Mouse (Mus musculus) urinary bladder, postnatal 36 days (tissue): Measurements from ENCODE around the gene Gm20388.
"Not testable (repeated sequence)": the region's sequence is repeated elsewhere in the genome, so short reads cannot be mapped to it uniquely, and the experiment has no call there.

Experiments used
- DNase-seq, 2 experiments: peaks; one replicate each; pipeline ENCODE4 v3.0.0; 2022; ENCODE audit warnings: low spot score in 2 of 2, mixed read lengths in 1 of 2

Gene Gm20388

DNA sequence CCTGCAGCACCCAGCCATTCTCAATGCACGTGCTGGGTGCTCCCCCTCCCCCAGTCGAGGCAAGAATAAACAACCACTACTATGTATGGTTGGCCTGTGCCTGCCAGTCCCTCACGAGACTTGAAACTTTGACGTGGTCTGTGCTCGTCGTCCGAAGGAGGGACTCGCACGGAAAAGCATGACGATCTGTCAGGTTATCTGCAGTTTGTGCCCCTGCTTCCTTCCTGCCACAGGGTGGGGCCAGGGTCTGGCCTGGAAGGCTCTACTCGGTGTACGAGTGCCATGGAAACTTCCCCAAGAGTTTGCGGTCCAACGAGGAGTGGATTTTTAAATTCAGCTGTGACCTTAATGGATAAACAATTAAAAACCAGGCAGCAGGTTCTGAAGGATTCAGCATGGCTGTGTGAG lies 3896.4 kb downstream of the Gm20388 start:
- no peak for DNase-seq

DNA sequence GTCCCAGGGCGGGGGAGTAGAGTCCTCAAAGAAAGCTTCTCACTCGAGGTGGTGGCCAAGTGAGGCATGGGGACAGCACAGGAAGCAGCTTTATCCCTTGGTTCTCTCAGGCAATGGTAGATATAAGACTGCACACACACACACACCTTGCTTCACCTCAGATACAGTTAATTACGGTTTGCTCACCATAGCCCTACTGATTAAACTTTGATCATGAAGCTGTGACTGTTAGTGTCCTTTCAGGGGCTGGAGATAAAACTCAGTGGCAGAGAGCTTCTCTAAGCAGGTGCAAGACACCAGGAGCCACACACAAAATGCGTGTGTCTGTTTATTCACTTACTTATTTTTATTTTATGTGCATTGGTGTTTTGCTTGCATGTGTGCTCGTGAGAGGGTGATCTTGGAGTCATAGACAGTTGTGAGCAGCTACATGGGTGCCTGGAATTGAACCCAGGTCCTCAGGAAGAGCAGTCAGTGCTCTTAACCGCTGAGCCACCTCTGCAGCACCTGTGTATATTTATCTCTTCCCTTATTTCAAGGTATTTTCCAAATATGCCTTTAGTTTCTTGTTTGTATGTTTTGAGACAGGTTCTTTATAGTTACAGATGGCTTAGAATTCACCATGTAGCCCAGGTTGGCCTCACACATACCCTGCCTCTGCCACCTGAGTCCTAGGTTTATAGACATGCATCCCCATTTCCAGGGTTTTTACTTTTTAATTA lies 3897.4 kb downstream of the Gm20388 start:
- DNase-seq = no peak

DNA sequence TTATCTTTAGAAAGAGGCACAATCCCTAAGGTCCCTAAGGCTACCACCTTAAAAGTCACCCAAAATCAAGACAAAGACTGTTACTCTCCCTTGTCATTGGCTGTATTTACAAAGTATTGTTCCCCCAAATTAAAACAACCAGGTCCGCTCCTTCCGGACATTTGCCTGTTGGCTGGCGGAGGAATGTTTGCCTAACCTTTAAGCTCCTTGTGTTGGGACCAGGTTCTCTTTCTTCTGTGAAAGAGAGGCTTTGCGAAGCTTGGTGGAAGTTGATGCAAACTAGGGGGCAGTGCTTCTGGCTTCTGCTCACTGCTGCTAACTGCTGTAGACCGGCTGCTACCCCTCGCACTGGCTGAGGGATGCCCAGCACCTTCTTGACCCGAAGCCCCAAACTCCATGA lies 3898.0 kb downstream of the Gm20388 start:
- DNase-seq = no peak

DNA sequence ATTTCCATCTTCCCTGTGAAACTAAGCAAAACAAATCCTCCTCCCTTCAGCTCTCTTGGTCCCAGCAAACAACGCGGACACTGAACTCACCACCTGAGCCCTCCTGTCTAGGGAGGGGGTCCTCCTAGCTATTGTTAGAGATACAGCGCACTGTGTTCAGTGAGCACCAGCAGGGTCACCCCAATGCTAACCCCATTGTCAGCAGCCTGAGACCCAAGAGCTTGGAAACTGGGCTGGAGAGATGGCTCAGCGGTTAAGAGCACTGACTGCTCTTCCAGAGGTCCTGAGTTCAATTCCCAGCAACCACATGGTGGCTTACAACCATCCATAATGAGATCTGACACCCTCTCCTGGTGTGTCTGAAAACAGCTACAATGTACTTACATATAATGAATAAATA lies 3898.7 kb downstream of the Gm20388 start:
- not testable (repeated sequence) for DNase-seq

DNA sequence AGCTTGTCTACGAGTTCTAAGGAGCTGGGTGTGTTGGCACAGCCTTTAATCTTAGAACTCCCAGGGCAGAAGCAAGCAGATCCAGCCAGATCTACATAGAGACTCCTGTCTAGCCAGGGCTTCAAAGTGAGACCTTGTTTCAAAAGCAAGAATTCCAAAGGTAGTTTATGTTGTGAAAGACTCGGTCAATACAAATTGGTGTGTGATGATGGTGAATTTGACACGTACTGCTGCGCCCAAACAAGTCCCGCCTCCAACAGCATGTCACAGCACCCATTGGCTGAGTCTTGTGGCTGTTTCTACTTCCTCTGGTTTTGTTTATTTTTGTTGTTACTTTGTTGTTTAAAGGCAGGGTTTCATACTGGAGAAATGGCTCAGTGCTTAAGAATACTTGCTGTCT lies 3901.6 kb downstream of the Gm20388 start:
- DNase-seq = no peak

DNA sequence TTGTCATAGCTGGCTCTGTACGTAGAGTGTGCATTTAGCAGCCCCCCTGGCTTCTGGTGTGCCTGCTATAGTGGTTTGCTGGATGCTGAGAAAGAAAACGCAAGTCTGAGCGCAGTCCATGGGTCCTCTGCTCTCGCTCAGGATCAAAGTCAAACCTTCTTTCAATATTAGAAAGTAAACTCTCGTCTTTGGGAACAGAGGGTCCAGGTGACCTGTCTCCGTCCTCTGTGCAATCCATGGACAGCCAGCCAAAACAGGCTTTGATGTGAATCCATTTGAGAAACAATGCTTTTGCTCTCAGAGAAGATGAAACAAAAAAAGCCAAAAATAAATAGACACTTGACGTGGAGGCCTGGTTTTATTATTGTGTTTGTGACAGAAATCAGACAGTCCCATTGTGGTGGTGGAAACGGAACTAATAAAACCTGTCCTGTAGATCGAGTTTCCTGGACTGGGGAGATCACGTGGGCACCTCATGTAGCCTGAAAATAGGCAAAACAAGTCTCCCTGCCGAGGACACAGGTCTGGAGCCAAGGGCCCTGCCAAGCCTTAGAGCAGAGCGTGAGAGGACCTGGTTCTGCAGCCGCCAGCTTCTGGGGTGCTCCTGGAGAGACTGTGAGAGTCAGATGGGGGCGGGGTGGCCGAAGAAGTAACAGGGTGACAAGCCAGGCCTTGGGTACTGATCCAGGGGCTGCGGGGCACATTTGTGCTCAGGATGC lies 3902.7 kb downstream of the Gm20388 start:
- peak in 1 of 2 experiments; percentile 26 for DNase-seq

DNA sequence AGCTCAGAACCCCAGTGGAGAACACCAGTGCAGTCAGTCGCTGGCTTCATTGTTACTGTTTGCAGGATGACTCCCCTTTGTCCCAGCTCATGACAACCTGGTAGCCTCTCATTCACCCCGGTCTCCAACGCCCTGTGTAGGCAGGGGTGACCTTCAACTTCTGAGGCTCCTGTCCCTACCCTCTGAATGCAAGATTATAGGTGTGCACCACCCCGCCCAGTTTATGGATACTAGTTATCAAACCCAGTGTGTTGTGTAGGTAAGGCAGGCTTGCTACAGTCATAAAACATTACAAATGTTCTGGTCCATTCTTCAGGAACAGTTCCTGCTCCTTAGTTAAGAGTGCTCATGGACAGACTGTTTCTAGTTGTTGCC lies 3903.2 kb downstream of the Gm20388 start:
- DNase-seq = no peak

DNA sequence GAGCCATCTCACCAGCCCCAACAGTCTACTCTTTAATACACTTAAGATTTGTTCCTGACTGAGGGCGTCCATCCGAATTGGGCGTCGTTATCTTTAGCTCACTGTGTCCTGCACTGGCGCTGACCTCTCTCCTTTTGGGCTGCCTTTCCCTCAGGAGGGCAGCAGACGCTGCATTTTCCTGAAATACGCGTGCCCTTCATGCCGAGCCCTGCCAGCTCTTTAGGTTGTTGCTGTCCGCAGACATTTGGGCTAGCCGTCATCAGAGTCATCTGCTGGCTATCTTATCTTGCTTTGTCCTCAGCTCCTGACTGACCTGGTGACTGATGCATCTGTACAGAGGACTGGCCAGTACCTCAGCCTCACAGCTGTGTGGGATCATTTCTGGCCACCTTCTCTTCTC lies 3904.7 kb downstream of the Gm20388 start:
- no peak for DNase-seq

DNA sequence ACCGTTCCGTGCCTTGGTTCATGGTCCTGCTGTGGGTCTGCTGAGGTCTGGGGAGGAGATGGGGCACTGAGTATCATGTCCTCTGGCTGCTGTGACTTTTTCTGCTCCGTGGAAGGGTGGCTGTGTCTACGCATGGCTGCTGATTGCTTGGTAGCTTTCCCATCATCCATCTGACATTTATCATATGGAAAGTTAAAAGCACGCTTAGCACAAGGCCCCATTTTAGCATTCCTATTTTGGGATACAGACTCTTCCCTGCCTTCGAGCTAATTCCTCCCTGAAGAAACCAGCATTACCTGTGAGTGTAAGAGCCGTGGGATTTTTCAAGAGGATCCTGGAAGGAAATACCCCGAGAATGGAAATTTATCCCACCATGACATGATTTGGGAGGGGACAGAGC lies 3906.3 kb downstream of the Gm20388 start:
- DNase-seq = no peak

DNA sequence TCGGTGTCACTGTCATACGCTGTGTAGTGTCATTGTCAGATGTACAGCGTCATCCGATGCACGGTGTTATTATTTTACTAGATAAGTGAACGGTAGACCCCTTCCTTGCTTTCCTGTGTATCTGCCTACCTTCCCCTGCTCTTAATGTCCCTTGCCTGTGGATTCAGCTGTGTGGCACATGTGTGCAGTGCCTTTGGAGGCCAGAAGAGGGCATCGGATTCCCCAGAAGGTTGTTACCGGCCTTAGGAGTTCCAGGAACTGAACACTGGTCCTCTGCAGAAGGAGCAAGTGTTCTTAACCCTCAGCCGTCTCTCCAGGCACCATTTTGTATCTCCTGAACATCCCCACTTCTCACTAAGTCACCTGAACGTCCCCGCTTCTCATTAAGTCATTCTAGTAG lies 3907.1 kb downstream of the Gm20388 start:
- no peak for DNase-seq

DNA sequence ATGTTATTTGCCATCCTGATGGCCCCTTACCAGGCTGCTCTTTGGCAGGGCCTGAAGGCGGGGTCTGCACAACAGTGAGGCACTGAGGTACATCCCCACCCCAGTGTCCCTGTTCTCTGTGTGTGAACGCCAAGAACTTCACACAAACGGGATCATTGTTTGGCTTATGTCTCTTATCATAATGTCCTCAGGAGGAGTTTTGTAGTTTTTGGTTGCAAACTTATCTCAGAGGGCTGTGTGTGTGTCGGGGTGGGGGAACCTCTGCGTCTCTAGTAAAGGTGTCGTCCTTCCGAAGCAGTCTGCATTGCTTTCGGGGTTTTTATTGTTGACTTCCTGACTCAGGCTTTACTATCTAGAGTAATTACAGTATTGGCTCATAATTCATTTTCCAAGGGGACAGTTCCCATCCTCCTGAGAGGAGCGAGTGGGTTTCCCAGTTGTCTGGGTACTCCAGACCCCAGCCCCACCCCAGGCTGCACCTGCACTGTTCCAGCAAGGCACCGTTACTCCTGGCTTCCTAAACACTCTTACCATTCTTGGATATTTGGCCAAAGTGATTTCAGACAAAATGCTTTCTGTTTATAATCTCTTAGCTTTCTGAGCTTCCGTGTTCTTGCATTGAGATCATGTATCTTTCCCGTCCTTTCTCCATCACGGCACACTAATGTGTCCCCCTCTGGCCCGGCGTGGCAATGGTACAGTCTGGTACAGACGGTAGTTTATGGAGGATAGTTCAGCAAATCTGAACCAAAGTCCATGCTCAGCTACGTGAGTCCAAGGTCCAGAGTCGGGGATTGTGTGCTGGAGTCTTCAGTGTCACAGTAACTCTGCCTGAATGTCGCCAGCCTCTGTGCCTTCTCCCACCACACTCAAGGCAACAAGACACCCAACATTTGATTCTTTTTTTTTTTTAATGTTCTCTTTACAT lies 3909.3 kb downstream of the Gm20388 start:
- DNase-seq = no peak

DNA sequence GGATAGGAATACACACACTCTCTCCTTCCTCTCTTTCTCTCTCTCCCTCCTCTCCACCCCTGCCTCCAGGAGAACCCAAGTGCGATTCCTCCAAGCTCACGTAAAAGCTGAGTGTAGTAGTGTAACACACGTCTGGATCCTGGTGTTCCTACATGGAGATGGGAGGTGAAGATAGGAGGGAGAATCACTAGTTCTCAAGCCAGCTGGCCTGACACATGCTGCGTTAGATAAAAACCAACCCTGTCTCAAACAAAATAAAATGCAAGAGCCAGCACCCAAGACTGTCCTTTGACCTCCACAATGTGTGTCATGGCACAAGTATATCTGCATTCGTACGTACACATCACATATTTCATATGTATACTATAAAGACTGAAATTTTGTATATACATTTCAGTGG lies 3910.1 kb downstream of the Gm20388 start:
- DNase-seq = no peak

DNA sequence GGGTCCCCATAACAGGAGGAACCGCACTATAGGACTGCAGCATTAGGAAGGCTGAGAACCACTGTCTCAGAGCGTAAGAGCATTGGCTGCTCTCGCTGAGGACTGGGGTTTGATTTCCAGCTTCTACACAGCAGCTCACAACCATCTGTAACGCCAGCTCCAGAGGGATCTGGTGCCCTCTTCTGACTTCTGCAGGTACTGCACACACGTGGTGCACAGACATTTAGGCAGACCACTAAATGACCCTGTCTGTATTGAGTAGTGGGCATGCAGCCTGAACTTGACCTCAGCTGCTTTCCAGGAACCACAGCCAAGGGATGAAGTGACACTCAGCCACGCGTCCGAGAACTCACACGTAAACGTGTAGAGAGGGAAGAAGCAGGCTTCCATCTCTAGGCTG lies 3912.5 kb downstream of the Gm20388 start:
- no peak for DNase-seq

DNA sequence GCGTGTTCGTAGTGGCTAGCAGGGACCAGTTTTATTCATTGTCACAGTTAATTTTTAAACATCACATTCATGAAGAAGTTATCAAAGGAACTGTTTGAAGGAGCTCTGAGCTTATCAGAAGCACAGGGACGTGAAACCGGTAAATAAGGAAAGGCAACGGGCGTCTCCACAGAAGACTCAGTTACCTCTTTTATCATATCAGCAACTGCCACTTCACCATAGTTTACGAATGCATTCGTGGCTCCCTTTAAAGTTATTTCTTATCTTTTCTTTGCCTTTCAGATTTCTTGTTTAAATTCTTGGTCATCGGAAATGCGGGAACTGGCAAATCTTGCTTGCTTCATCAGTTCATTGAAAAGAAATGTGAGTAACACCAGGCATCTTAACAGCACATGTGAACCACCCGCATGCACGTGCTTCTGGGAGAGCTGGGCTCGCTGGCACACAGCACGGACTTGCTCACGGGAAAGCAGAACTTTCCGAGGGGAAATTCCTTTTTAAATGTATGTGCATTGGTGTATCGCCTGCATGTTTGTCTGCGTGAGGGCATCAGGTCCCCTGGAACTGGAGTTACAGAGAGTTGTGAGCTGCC lies 3913.0 kb downstream of the Gm20388 start:
- no peak for DNase-seq

DNA sequence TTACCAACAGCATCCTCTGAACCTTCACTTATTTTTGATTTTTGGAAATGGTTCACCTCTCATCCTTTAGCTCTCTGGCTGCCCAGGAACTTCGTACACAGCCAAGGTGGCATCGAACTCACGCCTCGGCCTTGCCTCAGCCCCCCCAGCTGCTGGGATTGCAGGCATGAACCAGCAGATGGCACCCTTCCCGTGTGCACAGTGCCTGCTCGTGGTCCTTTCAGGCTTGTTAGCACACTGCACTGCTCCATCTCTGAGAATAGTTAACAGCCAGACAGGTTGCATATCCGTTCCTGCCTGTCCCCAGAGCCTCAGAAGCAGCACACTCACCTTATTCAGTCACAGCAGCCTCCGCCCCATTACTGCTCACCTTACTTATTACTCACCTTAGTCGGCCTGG lies 3915.4 kb downstream of the Gm20388 start:
- no peak for DNase-seq

DNA sequence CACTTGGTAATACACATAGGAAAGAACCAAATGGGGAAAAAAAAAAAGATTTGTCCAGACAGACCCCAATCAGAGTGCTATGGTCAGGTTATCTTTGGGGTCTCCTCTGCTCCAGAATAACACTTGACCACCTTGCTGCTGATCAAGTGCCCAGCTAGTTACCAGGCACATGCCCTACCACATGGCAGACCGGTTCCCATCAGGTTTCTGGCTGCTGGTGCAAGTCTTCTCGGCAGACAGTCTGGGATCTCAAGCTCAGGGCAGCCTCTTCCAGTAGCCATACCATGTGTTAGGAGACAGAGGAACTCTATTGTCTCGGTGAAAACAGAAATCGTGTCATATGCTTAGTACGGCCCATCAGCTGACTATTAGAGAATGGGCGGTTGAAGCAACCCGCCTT lies 3916.1 kb downstream of the Gm20388 start:
- DNase-seq = no peak

DNA sequence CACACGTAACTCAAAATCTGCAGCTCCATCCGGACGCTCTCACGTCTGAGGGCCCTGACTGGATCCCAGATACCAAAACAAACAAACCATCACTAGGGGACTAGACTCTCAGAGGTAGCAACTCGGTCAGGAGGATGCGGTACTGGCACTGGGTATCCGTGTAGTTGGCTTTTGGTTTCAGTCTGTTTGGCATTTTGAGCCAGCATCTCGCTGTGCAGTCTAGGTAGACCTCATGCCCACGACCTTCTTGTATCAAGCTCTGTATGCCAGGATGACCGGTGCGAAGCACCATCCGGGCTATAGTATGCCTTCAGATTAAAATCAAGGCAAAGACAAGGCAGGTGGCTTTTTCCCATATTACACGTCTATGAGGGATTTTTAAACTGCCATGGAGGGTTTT lies 3916.9 kb downstream of the Gm20388 start:
- DNase-seq = no peak

DNA sequence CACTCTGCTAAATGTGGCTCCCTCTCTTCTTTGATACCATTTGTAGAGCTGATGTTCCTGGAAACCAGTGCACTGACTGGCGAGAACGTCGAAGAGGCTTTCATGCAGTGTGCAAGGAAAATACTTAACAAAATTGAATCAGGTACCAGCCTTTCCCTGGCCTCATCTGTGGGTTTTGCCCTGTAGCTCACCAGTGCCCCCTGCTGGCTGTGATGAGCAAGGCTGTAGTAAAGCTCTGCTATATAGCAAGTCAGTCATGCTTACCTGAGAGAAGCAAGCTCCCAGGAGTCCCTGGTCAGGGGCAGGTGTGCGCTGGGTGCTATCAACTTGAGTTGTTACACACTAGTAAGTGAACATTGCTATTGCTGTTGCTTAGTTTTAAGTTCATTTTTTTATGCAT lies 3922.1 kb downstream of the Gm20388 start:
- peak; percentile 60 to 74 for DNase-seq

DNA sequence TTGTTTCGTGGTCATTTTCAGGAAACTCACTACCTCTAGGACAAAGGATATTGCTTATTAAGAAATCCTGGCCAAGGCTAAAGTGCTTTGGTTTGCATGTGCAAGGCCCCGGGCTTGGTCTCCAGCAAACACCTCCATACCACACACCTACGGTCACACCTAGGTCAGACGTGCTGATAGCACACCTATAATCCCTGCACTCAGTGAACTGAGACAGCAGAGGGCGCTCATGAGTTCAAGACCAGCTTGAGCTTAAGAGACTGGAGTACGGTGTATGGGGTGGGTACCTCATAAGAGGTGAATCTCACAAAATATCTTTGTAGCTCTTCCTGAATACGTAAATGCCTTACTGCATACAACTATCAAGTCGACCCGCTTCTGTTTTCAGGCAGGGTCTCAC lies 3924.8 kb downstream of the Gm20388 start:
- DNase-seq = peak in 1 of 2 experiments; percentile 38

DNA sequence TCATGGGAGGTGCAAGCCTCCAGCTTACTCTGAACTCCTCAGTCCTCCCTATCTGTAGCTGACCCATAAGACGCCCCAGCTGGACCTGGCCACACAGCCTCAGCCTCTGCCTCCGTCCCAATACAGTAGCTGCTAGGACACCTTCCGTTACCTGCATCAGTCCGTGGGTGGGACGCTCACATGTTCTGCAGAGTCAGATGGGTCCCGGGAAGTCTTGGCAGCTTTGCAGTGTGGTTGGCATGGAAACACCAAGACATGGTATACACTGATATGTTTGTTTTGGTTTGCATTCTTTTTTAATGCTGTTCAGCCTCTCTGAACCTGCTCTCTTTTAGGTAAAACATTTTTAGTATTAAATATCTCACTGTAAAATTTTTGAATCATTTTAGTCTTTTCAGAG lies 3925.7 kb downstream of the Gm20388 start:
- no peak for DNase-seq

DNA sequence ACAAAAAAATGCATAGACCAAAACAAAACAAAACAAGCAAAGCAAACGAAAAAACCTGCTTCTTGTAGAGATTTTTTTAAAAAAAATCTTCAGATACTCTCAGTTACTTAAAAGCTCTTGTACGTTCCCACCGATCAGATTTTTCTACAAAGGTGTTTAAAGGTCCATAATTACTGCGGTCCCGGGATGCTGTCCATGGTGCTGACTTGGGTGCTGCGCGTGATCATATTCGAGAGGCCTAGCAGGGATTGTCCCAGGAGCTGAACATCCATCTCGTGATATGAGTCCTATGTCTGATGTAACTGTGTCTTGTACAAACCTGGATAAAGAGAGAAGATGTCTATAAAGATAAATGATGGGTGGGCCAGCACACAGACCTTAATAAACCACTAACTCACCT lies 3927.9 kb downstream of the Gm20388 start:
- DNase-seq = no peak
